Mouse (Mus musculus) stomach, postnatal 0 days (tissue): ENCODE measurements at regions not wholly inside any gene's neighbourhood (a gene's known extent, or its start where the extent isn't known, plus 50 kb on each side); places are given as distances from the start of the nearest gene placed in this dataset.
"Not testable (repeated sequence)": the region's sequence is repeated elsewhere in the genome, so short reads cannot be mapped to it uniquely, and the experiment has no call there.

Experiments
- ATAC-seq: fragments of 200-750 bp; cut with Nextera tagmentation; 2 replicates; pipeline ENCODE4 v1.8.0; 2017; ENCODE audit not compliant: low FRiP score, low TSS enrichment
- DNase-seq: peaks from one replicate; pipeline ENCODE4 v3.0.0-alpha.2; 2016; ENCODE audit warnings: low spot score
- H3K27ac ChIP-seq: fragments of 300-500 bp; sonication (generic); replicated peaks from 2 replicates; pipeline ENCODE4 v1.5.1; 2014; ENCODE audit warnings: mild to moderate bottlenecking, control low read depth
- H3K27me3 ChIP-seq: fragments of 300-500 bp; sonication (generic); 2 replicates; pipeline ENCODE4 v1.6.1; 2014; ENCODE audit warnings: low read length; ENCODE audit not compliant: control insufficient read depth, insufficient read depth
- H3K36me3 ChIP-seq: fragments of 300-500 bp; sonication (generic); 2 replicates; pipeline ENCODE4 v1.6.1; 2014; ENCODE audit warnings: low read length, mixed read lengths; ENCODE audit not compliant: control insufficient read depth, insufficient read depth
- H3K4me1 ChIP-seq: fragments of 300-500 bp; sonication (generic); replicated peaks from 2 replicates; pipeline ENCODE4 v1.6.1; 2014; ENCODE audit warnings: antibody characterized with exemption; ENCODE audit not compliant: control insufficient read depth, insufficient read depth
- H3K4me2 ChIP-seq: fragments of 300-500 bp; sonication (generic); replicated peaks from 2 replicates; pipeline ENCODE4 v1.6.1; 2014; ENCODE audit warnings: low read depth, mild to moderate bottlenecking, control low read depth, moderate library complexity
- H3K4me3 ChIP-seq: fragments of 300-500 bp; sonication (generic); 2 replicates; pipeline ENCODE4 v1.5.1; 2014; ENCODE audit warnings: low read depth, low read length, control low read depth
- H3K9ac ChIP-seq: fragments of 300-500 bp; sonication (generic); 2 replicates; pipeline ENCODE4 v1.6.1; 2014; ENCODE audit warnings: mild to moderate bottlenecking, low read length, control low read depth, mixed read lengths
- H3K9me3 ChIP-seq: fragments of 300-500 bp; sonication (generic); 2 replicates; pipeline ENCODE4 v1.6.1; 2016; ENCODE audit warnings: low read length; ENCODE audit not compliant: control insufficient read depth
- CTCF ChIP-seq: IDR thresholded peaks from 2 replicates; pipeline ENCODE4 v1.5.1; 2016; ENCODE audit warnings: antibody characterized with exemption, low read depth, mild to moderate bottlenecking, moderate library complexity
- EP300 ChIP-seq: optimal IDR thresholded peaks from 2 replicates; pipeline ENCODE3; 2016; ENCODE audit warnings: antibody characterized with exemption
- WGBS: fragments of 180-500 bp; shearing (Covaris S2); extraction: QIAGEN DNeasy Blood & Tissue Kit; methylation state at CpG from one replicate; pipeline ENCODE4 v1.1.7; 2014; 5-methylcytosine and 5-hydroxymethylcytosine counted together

GRCm38 (mm10) chr3:155742421-155742820 lies 649.2 kb downstream of the Lrriq3 start:
- H3K27ac ChIP-seq: no peak overlapping the region
- H3K4me1 ChIP-seq: no peaks in the 10 kb centered on the region
- WGBS: 84% methylated on average over 2 of the region's 2 CpGs
- H3K4me2 ChIP-seq: no peak overlapping the region
- TF ChIP-seq CTCF: no peak
- TF ChIP-seq EP300: no peak
- ATAC-seq: no peak
- H3K9ac ChIP-seq: no peak overlapping the region
- no peaks in the 10 kb centered on the region for H3K27me3 ChIP-seq
- no peak for DNase-seq
- H3K4me3 ChIP-seq: no peak overlapping the region
- H3K36me3 ChIP-seq: no peaks in the 10 kb centered on the region
- no peaks in the 10 kb centered on the region for H3K9me3 ChIP-seq

GRCm38 (mm10) chr3:155746601-155747000 lies 653.4 kb downstream of the Lrriq3 start:
- ATAC-seq, H3K27ac ChIP-seq, H3K9ac ChIP-seq, DNase-seq, H3K27me3 ChIP-seq, H3K36me3 ChIP-seq, H3K4me1 ChIP-seq, H3K4me3 ChIP-seq, H3K4me2 ChIP-seq, H3K9me3 ChIP-seq: not testable (repeated sequence)
- 17% methylated on average over 1 of the region's 1 CpGs for WGBS

- H3K4me3 ChIP-seq: no peak overlapping the region
- no peaks in the 10 kb centered on the region for H3K4me1 ChIP-seq
- H3K27me3 ChIP-seq: no peaks in the 10 kb centered on the region
- TF ChIP-seq EP300 (no peak), CTCF (no peak)
- no peak overlapping the region for H3K9ac ChIP-seq
- no peak overlapping the region for H3K4me2 ChIP-seq
- no peaks in the 10 kb centered on the region for H3K9me3 ChIP-seq
- no peak for DNase-seq
- no peaks in the 10 kb centered on the region for H3K36me3 ChIP-seq
- no peak for ATAC-seq
- H3K27ac ChIP-seq: no peak overlapping the region
These were observed 654.3 kb downstream of the Lrriq3 start for GRCm38 (mm10) chr3:155747511-155747910.

GRCm38 (mm10) chr3:155757285-155757684 lies 664.1 kb downstream of the Lrriq3 start:
- H3K27me3 ChIP-seq: no peaks in the 10 kb centered on the region
- H3K27ac ChIP-seq: no peak overlapping the region
- no peaks in the 10 kb centered on the region for H3K4me1 ChIP-seq
- H3K4me3 ChIP-seq: no peak overlapping the region
- no peak overlapping the region for H3K4me2 ChIP-seq
- no peaks in the 10 kb centered on the region for H3K36me3 ChIP-seq
- 83% methylated on average over 3 of the region's 3 CpGs for WGBS
- ATAC-seq: no peak
- no peak for TF ChIP-seq CTCF
- no peak for TF ChIP-seq EP300
- no peak overlapping the region for H3K9ac ChIP-seq
- H3K9me3 ChIP-seq: no peaks in the 10 kb centered on the region
- DNase-seq: no peak

- no peak overlapping the region for H3K4me2 ChIP-seq
- no peaks in the 10 kb centered on the region for H3K36me3 ChIP-seq
- H3K27ac ChIP-seq: no peak overlapping the region
- no peak overlapping the region for H3K9ac ChIP-seq
- no peaks in the 10 kb centered on the region for H3K27me3 ChIP-seq
- no peak overlapping the region for H3K4me3 ChIP-seq
- H3K9me3 ChIP-seq: no peaks in the 10 kb centered on the region
- 83% methylated on average over 1 of the region's 1 CpGs for WGBS
- DNase-seq (no peak), ATAC-seq (no peak)
- TF ChIP-seq CTCF (no peak), EP300 (no peak)
- H3K4me1 ChIP-seq: no peaks in the 10 kb centered on the region
These were observed 682.8 kb downstream of the Lrriq3 start for GRCm38 (mm10) chr3:155776019-155776418.

- no peak overlapping the region for H3K4me3 ChIP-seq
- no peak for ATAC-seq
- H3K27ac ChIP-seq: no peak overlapping the region
- TF ChIP-seq CTCF: no peak
- TF ChIP-seq EP300: no peak
- H3K36me3 ChIP-seq: no peaks in the 10 kb centered on the region
- H3K27me3 ChIP-seq: no peaks in the 10 kb centered on the region
- DNase-seq: no peak
- H3K4me2 ChIP-seq: no peak overlapping the region
- WGBS: 53% methylated on average over 1 of the region's 1 CpGs
- H3K9ac ChIP-seq: no peak overlapping the region
- H3K9me3 ChIP-seq: no peaks in the 10 kb centered on the region
- no peaks in the 10 kb centered on the region for H3K4me1 ChIP-seq
These were observed 683.8 kb downstream of the Lrriq3 start for GRCm38 (mm10) chr3:155777025-155777424.
